Mouse (Mus musculus) hindbrain, embryonic 14.5 days (tissue): ENCODE measurements at regions not wholly inside any gene's neighbourhood (a gene's known extent, or its start where the extent isn't known, plus 50 kb on each side); places are given as distances from the start of the nearest gene placed in this dataset.
"Not testable (repeated sequence)": the region's sequence is repeated elsewhere in the genome, so short reads cannot be mapped to it uniquely, and the experiment has no call there.

Experiments used
- ATAC-seq: fragments of 200-750 bp; cut with Nextera tagmentation; 2 replicates; pipeline ENCODE4 v1.8.0; 2017; ENCODE audit warnings: moderate number of reproducible peaks, mild to moderate bottlenecking, moderate TSS enrichment, moderate library complexity; ENCODE audit not compliant: low FRiP score
- DNase-seq: peaks from one replicate; pipeline ENCODE4 v3.0.0-alpha.2; 2015; ENCODE audit warnings: low spot score
- H3K27ac ChIP-seq: fragments of 300-500 bp; sonication (generic); 2 replicates; pipeline ENCODE4 v1.5.1; 2014; ENCODE audit warnings: mild to moderate bottlenecking, moderate library complexity
- H3K27me3 ChIP-seq: fragments of 300-500 bp; sonication (generic); 2 replicates; pipeline ENCODE4 v1.6.1; 2014; ENCODE audit warnings: mild to moderate bottlenecking, low read length, mixed read lengths; ENCODE audit not compliant: control insufficient read depth, insufficient read depth
- H3K36me3 ChIP-seq: fragments of 300-500 bp; sonication (generic); replicated peaks from 2 replicates; pipeline ENCODE4 v1.6.1; 2014; ENCODE audit not compliant: control insufficient read depth, insufficient read depth
- H3K4me1 ChIP-seq: fragments of 300-500 bp; sonication (generic); replicated peaks from 2 replicates; pipeline ENCODE4 v1.6.1; 2014; ENCODE audit warnings: antibody characterized with exemption, low read length, mixed read lengths; ENCODE audit not compliant: control insufficient read depth, insufficient read depth
- H3K4me2 ChIP-seq: fragments of 300-500 bp; sonication (generic); replicated peaks from 2 replicates; pipeline ENCODE4 v1.6.1; 2014; ENCODE audit warnings: mild to moderate bottlenecking, moderate library complexity
- H3K4me3 ChIP-seq: fragments of 300-500 bp; sonication (generic); replicated peaks from 2 replicates; pipeline ENCODE4 v1.5.1; 2014; ENCODE audit warnings: mild to moderate bottlenecking, low read length
- H3K9ac ChIP-seq: fragments of 300-500 bp; sonication (generic); 2 replicates; pipeline ENCODE4 v1.6.1; 2014
- H3K9me3 ChIP-seq: fragments of 300-500 bp; sonication (generic); 2 replicates; pipeline ENCODE4 v1.6.1; 2016; ENCODE audit warnings: low read length; ENCODE audit not compliant: control insufficient read depth
- WGBS: fragments of 180-500 bp; shearing (Covaris S2); extraction: QIAGEN DNeasy Blood & Tissue Kit; methylation state at CpG from one replicate; pipeline ENCODE4 v1.1.7; 2014; 5-methylcytosine and 5-hydroxymethylcytosine counted together

GRCm38 (mm10) chr15:49121202-49121601 is 4763.5 kb upstream of the Gm7489 start:
- H3K4me1 ChIP-seq, result no peaks in the 10 kb centered on the region
- ATAC-seq (no peak), DNase-seq (no peak)
- H3K9me3 ChIP-seq, result no peaks in the 10 kb centered on the region
- WGBS, result 80% methylated on average over 2 of the region's 2 CpGs
- no peaks in the 10 kb centered on the region for H3K36me3 ChIP-seq
- H3K4me2 ChIP-seq, result no peak overlapping the region
- no peak overlapping the region for H3K4me3 ChIP-seq
- no peaks in the 10 kb centered on the region for H3K27me3 ChIP-seq
- H3K9ac ChIP-seq, result no peak overlapping the region
- H3K27ac ChIP-seq, result no peak overlapping the region

DNA sequence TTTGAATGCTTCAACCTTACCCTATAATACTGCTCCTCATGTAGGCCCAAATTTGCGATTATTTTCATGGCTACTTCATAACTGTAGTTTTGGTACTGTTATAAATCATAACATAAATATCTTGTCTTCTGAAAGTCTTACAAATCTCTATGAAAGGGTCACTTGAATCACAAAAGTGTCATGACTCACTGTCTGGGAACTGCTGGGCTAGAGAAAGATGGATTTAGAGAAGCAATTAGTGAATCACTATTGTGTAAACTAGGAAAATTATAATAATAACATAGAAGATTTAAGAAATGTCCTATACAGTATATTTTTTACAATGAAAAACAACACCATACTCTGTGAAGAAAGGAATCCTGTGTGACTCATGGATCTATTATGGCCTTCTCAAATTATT is 4738.3 kb upstream of the Gm7489 start:
- no peak overlapping the region for H3K9ac ChIP-seq
- no peaks in the 10 kb centered on the region for H3K36me3 ChIP-seq
- no peaks in the 10 kb centered on the region for H3K9me3 ChIP-seq
- H3K27ac ChIP-seq, result no peak overlapping the region
- 83% methylated on average over 1 of the region's 1 CpGs for WGBS
- H3K4me2 ChIP-seq, result no peak overlapping the region
- no peak overlapping the region for H3K4me3 ChIP-seq
- ATAC-seq (no peak), DNase-seq (no peak)
- H3K4me1 ChIP-seq, result no peaks in the 10 kb centered on the region
- no peaks in the 10 kb centered on the region for H3K27me3 ChIP-seq

- no peaks in the 10 kb centered on the region for H3K4me1 ChIP-seq
- H3K4me2 ChIP-seq, result no peak overlapping the region
- no peaks in the 10 kb centered on the region for H3K9me3 ChIP-seq
- H3K27ac ChIP-seq, result no peak overlapping the region
- DNase-seq, result no peak
- no peak overlapping the region for H3K9ac ChIP-seq
- H3K27me3 ChIP-seq, result no peaks in the 10 kb centered on the region
- H3K36me3 ChIP-seq, result no peaks in the 10 kb centered on the region
- ATAC-seq, result no peak
- no peak overlapping the region for H3K4me3 ChIP-seq
Observed at GRCm38 (mm10) chr15:49151998-49152397, 4732.7 kb upstream of the Gm7489 start.

GRCm38 (mm10) chr15:49154026-49154425 is 4730.7 kb upstream of the Gm7489 start:
- Histone ChIP-seq H3K27ac (no peak overlapping the region), H3K36me3 (no peaks in the 10 kb centered on the region), H3K9ac (no peak overlapping the region), H3K27me3 (no peaks in the 10 kb centered on the region), H3K9me3 (no peaks in the 10 kb centered on the region), H3K4me3 (no peak overlapping the region), H3K4me2 (no peak overlapping the region), H3K4me1 (no peaks in the 10 kb centered on the region)
- no peak for DNase-seq
- ATAC-seq, result no peak
- WGBS, result 86% methylated on average over 5 of the region's 5 CpGs

DNA sequence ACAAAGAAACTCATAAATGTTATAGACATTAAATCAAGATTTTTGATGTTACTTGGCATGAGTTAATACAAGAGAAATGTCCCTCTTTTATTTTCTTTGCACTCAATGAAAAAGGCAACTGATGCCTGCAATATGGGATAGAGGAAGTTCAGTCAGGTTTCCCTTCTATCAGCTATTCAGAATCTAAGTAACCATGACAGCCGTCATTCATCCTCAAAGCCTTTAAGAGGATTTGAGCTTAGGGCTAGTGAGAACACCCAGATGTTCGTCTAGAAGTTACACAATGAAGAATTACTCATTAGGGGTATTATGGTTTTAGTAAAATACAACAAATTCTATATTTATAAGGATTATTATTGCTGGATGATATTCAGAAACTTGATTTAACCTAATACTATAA is 4693.2 kb upstream of the Gm7489 start:
- no peak overlapping the region for H3K9ac ChIP-seq
- H3K4me3 ChIP-seq, result no peak overlapping the region
- no peak overlapping the region for H3K27ac ChIP-seq
- no peak overlapping the region for H3K4me2 ChIP-seq
- H3K9me3 ChIP-seq, result no peaks in the 10 kb centered on the region
- 49% methylated on average over 2 of the region's 2 CpGs for WGBS
- no peaks in the 10 kb centered on the region for H3K27me3 ChIP-seq
- ATAC-seq, result no peak
- H3K4me1 ChIP-seq, result no peaks in the 10 kb centered on the region
- DNase-seq, result no peak
- H3K36me3 ChIP-seq, result no peaks in the 10 kb centered on the region

- not testable (repeated sequence) for ATAC-seq
- WGBS, result 62% methylated on average over 4 of the region's 4 CpGs
Observed at GRCm38 (mm10) chr15:49192571-49192970, 4692.1 kb upstream of the Gm7489 start.

GRCm38 (mm10) chr15:49229063-49229462 is 4655.6 kb upstream of the Gm7489 start:
- Histone ChIP-seq H3K9me3 (no peaks in the 10 kb centered on the region), H3K4me1 (no peaks in the 10 kb centered on the region), H3K9ac (no peak overlapping the region), H3K27ac (no peak overlapping the region), H3K27me3 (no peaks in the 10 kb centered on the region), H3K36me3 (no peaks in the 10 kb centered on the region), H3K4me3 (no peak overlapping the region), H3K4me2 (no peak overlapping the region)
- WGBS, result 14% methylated on average over 1 of the region's 1 CpGs
- no peak for DNase-seq
- ATAC-seq, result no peak

More at GRCm38 (mm10) chr15:49192571-49192970, 4692.1 kb upstream of the Gm7489 start:
- H3K4me3 ChIP-seq, DNase-seq, H3K27ac ChIP-seq, H3K4me2 ChIP-seq, H3K9ac ChIP-seq, H3K9me3 ChIP-seq, H3K36me3 ChIP-seq, H3K4me1 ChIP-seq, H3K27me3 ChIP-seq: not testable (repeated sequence)

DNA sequence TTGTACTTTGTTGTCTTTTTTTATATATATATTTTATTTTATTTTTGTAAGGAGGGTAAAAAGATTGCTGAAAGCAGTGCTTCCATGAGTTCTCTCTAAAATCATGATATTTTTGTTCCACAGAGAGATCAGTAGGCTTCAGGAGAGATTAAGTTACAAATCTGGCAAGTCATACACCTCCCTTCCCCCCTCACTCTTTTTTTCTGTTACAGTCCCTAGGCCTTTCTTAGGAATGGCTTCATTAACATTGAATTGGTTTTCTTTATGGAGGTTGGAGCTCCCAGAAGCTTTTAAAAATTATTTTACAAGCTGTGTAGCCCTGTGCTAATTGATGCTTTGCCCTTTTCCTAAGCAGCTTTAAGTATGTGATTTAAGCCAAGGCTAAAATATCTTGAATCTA is 4653.9 kb upstream of the Gm7489 start:
- Histone ChIP-seq H3K36me3 (no peaks in the 10 kb centered on the region), H3K27me3 (no peaks in the 10 kb centered on the region), H3K9me3 (no peaks in the 10 kb centered on the region), H3K4me2 (no peak overlapping the region), H3K9ac (no peak overlapping the region), H3K4me3 (no peak overlapping the region), H3K4me1 (no peaks in the 10 kb centered on the region), H3K27ac (no peak overlapping the region)
- ATAC-seq, result peak; percentile 21; the same call in 1 of the 2 replicates
- DNase-seq, result no peak

DNA sequence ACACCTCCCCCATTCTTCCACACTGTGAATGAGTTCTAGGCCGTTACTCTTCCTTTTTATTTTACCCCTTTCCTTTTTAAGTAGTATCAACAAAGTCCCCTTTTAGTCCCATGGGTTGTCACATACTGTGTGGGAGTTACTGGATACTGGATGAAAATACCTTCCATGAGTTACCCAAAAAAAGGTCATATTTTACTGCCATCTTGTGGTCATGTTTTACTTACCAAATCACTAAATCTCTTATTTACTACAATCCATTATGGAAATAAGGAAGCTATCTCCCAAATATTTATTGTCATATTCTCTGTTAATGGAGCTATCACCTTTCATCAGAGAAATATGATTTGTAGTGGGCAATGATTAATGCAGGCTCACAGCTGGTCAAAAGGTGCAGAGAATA is 4614.5 kb upstream of the Gm7489 start:
- Histone ChIP-seq H3K27me3 (no peaks in the 10 kb centered on the region), H3K27ac (no peak overlapping the region), H3K36me3 (no peaks in the 10 kb centered on the region), H3K4me2 (no peak overlapping the region), H3K9me3 (no peaks in the 10 kb centered on the region), H3K4me1 (no peaks in the 10 kb centered on the region), H3K4me3 (no peak overlapping the region), H3K9ac (no peak overlapping the region)
- peak; percentile 46 for DNase-seq
- WGBS, result 64% methylated on average over 1 of the region's 1 CpGs
- no peak for ATAC-seq
